Mouse (Mus musculus): ENCODE measurements around the gene Slc22a12. TPM values are rescaled to one million over a fixed set of nuclear protein-coding genes. Genes with fewer than 3 reads are reported as not detected.
A peak's percentile ranks its signal among the peaks of the same experiment; 100 is the strongest.

Slc22a12 gene
- total RNA-seq, 2 experiments from 2014 or later: 0.47 to 1.2 TPM

- DNase-seq (ENCODE audit: extremely low spot score in 1 of 2, low spot score in 1 of 2): no peak
Measured at GRCm38 (mm10) chr19:6519483-6519882, 23.3 kb downstream of the Slc22a12 start.

DNA sequence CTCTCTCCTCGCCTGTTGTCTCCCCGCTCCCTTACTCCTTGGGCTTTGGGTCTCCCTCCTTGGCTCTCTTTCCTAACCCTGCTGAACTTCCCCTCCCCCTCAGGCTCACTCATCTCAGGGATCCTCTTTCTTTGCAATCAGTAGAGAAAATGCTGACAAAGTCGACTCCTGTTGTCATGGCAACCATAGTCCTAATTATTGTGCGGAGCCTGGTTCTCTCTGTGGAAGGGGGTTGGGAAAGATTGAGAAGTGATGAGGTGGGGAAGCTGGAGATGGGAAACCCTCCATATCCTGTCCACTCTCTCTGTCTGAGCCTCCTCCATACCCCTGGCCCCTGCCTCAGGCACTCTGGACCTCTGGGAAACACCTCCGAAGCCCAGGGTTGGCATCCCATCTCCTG is 24.2 kb downstream of the Slc22a12 start:
- no peak for DNase-seq (ENCODE audit: extremely low spot score in 1 of 2, low spot score in 1 of 2)

GRCm38 (mm10) chr19:6516153-6516552 is 26.7 kb downstream of the Slc22a12 start:
- DNase-seq (ENCODE audit: extremely low spot score in 1 of 2, low spot score in 1 of 2): no peak

DNA sequence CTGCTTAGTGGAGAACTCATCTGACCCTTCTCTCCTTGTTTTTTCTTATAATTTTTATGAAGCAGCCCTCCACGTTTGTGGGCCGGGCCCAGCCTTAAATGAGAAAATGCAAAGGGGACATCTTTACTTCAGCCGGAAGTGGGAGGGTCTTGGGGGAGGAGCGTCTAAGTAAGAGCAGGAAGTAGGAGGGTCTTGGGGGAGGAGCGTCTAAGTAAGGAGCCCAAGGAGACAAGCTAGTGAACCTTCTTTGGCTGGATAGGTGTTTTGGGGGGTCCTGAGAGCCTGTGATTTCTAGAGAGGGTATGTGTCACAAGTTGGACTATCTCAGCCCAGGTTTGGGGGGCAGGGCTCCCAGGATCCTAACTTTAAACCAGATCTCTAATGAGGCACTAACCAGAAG is 27.4 kb downstream of the Slc22a12 start:
- DNase-seq (ENCODE audit: extremely low spot score in 1 of 2, low spot score in 1 of 2): no peak

DNA sequence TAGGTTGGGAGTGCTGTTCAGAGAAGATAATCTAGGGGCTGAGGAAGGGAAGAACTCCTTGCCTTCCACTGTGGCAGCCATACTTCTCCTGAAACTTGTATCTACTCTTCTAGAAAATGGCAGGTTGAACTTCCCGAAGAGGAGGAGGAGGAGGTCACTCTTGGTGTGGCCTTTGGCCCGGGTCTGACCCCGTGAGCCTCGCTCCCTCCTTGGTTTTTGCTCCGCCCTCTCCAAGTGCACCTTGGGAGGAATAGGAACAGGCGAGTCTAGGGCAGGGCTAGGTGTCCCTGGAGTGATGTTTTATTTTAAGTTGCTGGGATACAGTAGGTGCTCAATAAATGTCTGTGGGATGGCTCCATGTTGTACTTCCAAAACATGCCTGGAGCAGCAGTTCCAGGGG is 27.9 kb downstream of the Slc22a12 start:
- DNase-seq (ENCODE audit: extremely low spot score in 1 of 2, low spot score in 1 of 2): no peak

DNA sequence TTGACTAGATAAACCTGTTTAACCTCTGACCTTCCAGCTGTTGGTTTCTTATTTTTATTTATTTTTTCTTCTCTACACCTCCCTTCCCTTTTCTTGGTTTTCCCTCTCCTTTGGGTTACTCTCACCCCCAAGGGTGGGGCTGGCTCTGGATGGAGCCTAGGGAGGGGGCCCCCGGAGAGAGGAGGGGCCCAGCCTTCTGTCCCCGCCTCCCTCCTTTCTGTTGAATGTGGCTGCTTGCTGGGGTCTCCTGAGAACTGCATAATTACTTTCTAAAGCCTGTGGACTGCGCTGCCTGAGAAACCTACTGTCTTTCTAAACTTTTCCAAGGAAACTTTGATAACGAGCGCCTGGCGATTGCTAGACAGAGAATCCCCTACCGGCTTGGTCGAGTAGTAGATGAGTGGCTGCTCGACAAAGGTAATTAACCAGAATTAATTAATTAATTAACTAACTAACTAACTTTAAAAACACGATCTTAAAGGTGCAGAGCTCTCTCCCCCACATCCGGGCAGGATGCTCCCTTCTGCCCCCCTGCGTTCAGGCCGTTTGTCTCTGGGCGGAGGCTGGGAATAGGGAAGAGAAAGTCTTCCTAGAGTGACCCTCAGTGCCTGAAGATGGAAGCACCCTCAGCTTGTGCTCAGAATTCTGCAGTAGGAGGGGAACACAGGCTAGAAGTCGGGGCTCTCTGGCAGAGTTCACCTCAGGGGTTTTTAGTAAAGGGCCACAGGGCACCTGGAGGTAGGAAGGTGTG is 29.3 kb downstream of the Slc22a12 start:
- DNase-seq (ENCODE audit: extremely low spot score in 1 of 2, low spot score in 1 of 2): no peak

DNA sequence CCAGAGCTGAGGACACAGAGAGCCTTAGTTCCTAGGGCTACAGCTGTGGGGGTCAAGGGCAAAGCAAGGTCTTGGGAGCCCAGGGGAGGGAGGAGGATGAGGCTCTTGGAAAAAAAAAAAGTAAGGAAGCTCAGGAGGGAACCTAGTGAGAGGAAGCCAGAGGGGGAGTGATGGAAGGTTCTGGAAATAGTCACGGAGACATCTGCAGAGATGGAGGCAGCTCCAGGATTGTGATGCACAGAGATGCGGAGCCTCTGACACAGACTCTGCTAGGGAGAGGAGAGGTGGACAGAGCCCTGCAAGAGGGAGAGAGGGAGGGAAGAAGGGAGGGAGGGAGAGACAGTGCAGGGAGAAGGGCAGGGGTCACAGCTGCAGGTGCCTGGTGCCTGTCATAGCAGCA is 32.3 kb downstream of the Slc22a12 start:
- DNase-seq (ENCODE audit: extremely low spot score in 1 of 2, low spot score in 1 of 2): no peak

DNA sequence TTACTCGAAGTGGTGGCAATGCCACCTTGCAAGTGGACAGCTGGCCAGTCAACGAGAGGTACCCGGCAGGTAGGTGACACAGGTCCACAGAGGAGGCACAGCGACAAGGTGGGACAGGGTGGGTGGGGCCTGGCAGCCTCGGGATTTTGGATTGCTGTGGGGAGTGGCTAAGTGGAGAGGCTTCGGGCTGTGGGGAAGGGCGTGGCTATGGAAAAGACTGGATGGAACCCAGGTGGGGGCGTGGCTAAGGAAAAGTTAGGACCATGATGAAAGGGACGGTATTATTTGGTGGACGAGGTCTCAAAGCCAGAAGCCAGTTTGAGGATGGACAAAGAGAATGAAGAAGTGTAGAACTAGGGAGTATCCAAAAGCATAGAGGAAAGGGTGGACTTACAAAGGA is 33.0 kb downstream of the Slc22a12 start:
- DNase-seq (ENCODE audit: extremely low spot score in 1 of 2, low spot score in 1 of 2): no peak

- DNase-seq (ENCODE audit: extremely low spot score in 1 of 2, low spot score in 1 of 2): no peak
Measured at GRCm38 (mm10) chr19:6507393-6507792, 35.4 kb downstream of the Slc22a12 start.

DNA sequence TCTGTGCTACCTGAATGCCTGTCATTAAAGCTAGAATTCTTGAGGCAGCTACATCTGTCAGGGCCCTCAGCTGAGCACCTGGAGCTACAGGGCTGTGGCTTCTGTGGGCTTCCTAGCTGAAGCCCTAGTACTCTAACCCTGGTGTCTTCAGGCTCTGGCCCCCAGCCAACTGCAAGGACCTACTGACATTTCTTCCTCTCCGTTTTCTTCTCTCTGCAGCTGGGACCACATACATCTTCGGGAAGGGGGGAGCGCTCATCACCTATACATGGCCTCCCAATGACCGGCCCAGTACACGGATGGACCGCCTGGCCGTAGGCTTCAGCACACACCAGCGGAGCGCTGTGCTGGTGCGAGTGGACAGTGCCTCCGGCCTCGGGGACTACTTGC is 38.2 kb downstream of the Slc22a12 start:
- DNase-seq (ENCODE audit: extremely low spot score in 1 of 2, low spot score in 1 of 2): no peak

- no peak for DNase-seq (ENCODE audit: extremely low spot score in 1 of 2, low spot score in 1 of 2)
Measured at GRCm38 (mm10) chr19:6503926-6504655, 38.7 kb downstream of the Slc22a12 start.

- no peak for DNase-seq (ENCODE audit: extremely low spot score in 1 of 2, low spot score in 1 of 2)
Measured at GRCm38 (mm10) chr19:6502543-6503319, 40.1 kb downstream of the Slc22a12 start.

DNA sequence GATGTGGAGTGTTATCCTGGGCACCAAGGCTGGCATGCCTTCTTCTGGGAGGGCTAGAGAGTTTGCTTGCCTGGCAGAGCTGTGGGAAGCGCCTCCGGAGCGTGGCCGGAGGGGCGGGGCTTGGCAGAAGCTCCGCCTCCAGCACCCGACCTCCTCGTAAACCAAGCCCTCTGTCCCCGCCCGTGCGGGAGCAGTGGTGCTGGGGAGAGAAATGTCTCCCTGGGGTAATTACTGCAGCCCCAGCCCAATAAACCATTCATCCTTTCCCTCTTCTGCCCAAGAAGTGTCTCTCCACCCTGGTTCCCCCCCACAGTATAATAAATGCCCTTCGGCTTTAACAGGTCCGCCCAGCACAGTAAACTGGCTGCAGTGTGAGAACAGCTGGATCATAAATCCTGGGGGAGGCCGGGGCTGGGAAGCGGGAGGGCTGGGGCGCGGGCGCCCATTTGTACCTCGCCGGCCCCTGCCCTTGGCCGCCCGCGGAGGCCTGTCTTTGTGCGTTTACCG is 40.7 kb downstream of the Slc22a12 start:
- DNase-seq (ENCODE audit: extremely low spot score in 1 of 2, low spot score in 1 of 2): peak; percentile 74 to 78

DNA sequence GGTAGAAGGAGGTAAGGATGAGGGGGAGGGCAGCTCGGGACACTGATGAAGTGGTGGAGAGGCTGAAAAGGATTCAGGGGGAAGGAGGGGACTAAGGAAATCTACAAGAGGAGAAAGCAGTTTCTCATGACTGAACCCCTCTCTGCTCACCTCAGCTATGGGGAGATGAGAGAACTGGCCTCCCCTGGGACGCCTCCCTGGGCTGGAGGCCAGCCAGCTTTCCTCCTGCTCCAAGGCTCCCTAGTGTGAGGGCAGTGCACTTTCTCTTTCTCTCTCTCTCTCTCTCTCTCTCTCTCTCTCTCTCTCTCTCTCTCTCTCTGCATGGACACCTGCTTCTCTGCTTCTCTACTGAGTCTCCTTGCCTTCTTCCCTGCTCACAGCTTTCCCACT is 42.2 kb downstream of the Slc22a12 start:
- DNase-seq (ENCODE audit: extremely low spot score in 1 of 2, low spot score in 1 of 2): no peak

- no peak for DNase-seq (ENCODE audit: extremely low spot score in 1 of 2, low spot score in 1 of 2)
Measured at GRCm38 (mm10) chr19:6499860-6500635, 42.8 kb downstream of the Slc22a12 start.

DNA sequence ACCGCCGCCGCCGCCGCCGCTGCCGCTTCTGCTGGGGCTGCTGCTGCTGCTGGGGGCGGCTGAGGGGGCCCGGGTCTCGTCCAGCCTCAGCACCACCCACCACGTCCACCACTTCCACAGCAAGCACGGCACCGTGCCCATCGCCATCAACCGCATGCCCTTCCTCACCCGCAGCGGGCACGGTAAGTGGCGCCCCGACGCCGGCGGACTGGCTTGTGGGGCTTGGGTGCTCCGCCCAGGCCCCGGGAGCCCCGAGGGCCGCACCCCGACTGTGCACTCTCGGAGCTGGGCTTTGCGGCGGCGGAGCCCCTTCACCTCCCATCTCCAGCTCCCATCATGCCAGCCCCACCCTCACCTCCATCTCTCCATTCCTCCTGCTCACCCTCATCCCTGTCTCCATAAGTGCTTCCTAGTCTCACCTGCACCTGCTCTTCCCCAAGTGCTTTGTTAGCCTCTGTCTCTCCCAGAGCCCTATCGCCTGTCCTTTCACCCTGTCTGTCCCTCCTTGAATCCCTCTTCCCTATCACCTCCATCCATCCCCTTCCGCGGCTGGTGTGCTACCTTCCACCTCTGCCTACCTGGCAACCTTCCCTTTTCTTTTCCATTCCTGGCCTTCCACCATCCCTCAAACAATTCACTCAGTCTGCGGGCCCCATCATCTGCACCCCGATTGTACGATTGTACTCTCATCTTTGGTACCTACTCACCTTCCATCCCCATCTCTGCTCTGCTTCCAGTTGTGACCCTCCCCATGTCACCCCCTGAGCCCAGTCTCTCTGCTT is 44.3 kb downstream of the Slc22a12 start:
- DNase-seq (ENCODE audit: extremely low spot score in 1 of 2, low spot score in 1 of 2): no peak

- DNase-seq (ENCODE audit: extremely low spot score in 1 of 2, low spot score in 1 of 2): no peak
Measured at GRCm38 (mm10) chr19:6497803-6498202, 45.0 kb downstream of the Slc22a12 start.

DNA sequence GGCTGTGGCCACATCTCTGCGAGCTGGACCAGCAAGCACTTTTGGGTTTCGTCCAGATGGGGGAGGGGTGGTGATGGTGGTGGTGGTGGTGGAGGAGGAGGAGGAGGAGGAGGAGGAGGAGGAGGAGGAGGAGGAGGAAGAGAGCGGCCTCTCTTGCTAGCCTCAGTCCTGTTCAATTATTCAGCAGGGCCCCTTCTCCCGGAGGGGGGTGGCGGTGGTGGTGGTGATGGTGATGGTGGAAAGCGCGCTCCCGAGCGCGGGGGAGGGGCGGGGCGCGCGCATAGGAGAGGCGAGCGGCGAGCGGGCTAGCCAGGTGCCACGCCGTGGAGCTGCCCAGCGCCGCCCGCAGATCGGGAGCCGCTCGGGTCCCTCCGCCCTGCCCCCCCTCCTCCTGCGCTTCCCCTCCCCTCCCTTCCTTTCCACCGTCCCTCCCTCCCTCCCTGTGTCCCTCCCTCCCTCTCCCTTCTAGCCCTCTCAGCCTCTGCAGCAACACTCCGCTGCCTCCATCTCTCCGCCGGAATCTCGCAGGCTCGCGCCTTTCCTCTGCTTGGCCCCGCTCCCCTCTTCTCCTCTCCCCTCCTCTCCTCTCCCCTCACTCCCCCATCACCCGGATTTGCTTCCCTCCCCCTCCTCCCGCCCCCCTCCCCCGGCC is 45.6 kb downstream of the Slc22a12 start:
- peak; percentile 59 to 64 for DNase-seq (ENCODE audit: extremely low spot score in 1 of 2, low spot score in 1 of 2)

Data from layer of hippocampus, postnatal 25 days (tissue).